Mouse (Mus musculus): Measurements from ENCODE around the gene Iqgap2.

- TF ChIP-seq CTCF (IDR thresholded peaks at IDR 0.05; ENCODE audit: control insufficient read depth, insufficient read depth, insufficient read length) (no peak), MYOD1 (IDR thresholded peaks at IDR 0.05; ENCODE audit: control insufficient read depth, insufficient read length, low read depth) (no peak), MYOG (IDR thresholded peaks at IDR 0.05; ENCODE audit: control insufficient read depth, extremely low read depth, insufficient read length) (no peak), CEBPB (IDR thresholded peaks at IDR 0.05; ENCODE audit: low read depth) (no peak)
Measured at GRCm38 (mm10) chr13:95777651-95778391, 113.9 kb downstream of the Iqgap2 start.

All from C2C12 (cell line).